Mouse (Mus musculus) intestine, embryonic 16.5 days (tissue): ENCODE measurements at regions not wholly inside any gene's neighbourhood (a gene's known extent, or its start where the extent isn't known, plus 50 kb on each side); places are given as distances from the start of the nearest gene placed in this dataset.

ENCODE experiments used
- ATAC-seq: fragments of 200-750 bp; cut with Nextera tagmentation; 2 replicates; pipeline ENCODE4 v1.8.0; 2017; ENCODE audit warnings: moderate TSS enrichment, moderate library complexity
- H3K27ac ChIP-seq: fragments of 300-500 bp; sonication (generic); 2 replicates; pipeline ENCODE4 v1.5.1; 2014; ENCODE audit warnings: mild to moderate bottlenecking, low read length
- H3K27me3 ChIP-seq: fragments of 300-500 bp; sonication (generic); replicated peaks from 2 replicates; pipeline ENCODE4 v1.6.1; 2014; ENCODE audit warnings: low read length, control low read depth, mixed read lengths; ENCODE audit not compliant: control insufficient read depth, insufficient read depth
- H3K36me3 ChIP-seq: fragments of 300-500 bp; sonication (generic); 2 replicates; pipeline ENCODE4 v1.6.1; 2014; ENCODE audit warnings: low read length, control low read depth; ENCODE audit not compliant: control insufficient read depth, insufficient read depth
- H3K4me1 ChIP-seq: fragments of 300-500 bp; sonication (generic); 2 replicates; pipeline ENCODE4 v1.6.1; 2014; ENCODE audit warnings: low read length, control low read depth, mixed read lengths; ENCODE audit not compliant: control insufficient read depth, insufficient read depth
- H3K4me2 ChIP-seq: fragments of 300-500 bp; sonication (generic); 2 replicates; pipeline ENCODE4 v1.6.1; 2014; ENCODE audit warnings: low read depth, low read length, control low read depth
- H3K4me3 ChIP-seq: fragments of 300-500 bp; sonication (generic); 2 replicates; pipeline ENCODE4 v1.5.1; 2014; ENCODE audit warnings: mild to moderate bottlenecking, low read length
- H3K9ac ChIP-seq: fragments of 300-500 bp; sonication (generic); 2 replicates; pipeline ENCODE4 v1.6.1; 2014; ENCODE audit warnings: low read depth, low read length
- H3K9me3 ChIP-seq: fragments of 300-500 bp; sonication (generic); 2 replicates; pipeline ENCODE4 v1.6.1; 2016; ENCODE audit warnings: low read length, control low read depth; ENCODE audit not compliant: control insufficient read depth
- WGBS: fragments of 180-500 bp; shearing (Covaris S2); extraction: QIAGEN DNeasy Blood & Tissue Kit; methylation state at CpG from one replicate; pipeline ENCODE4 v1.1.7; 2014; 5-methylcytosine and 5-hydroxymethylcytosine counted together

DNA sequence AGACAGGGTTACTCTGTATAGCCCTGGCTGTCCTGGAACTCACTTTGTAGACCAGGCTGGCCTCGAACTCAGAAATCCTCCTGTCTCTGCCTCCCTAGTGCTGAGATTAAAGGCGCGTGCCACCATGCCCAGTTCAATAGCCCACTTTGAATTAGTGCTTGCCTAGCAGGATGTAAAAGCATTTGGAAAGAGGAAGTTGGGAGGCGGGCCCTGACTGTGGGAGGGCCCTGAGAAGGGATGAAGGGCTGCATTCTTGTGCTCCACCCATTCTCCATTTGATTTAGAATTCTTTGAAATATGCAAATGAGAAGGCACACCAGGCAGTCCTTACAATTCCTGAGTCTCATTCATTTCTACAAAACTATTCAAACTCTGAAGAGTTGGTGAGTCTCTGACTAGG lies 287.6 kb downstream of the Barhl2 start:
- no peak overlapping the region for H3K4me2 ChIP-seq
- no peaks in the 10 kb centered on the region for H3K4me1 ChIP-seq
- ATAC-seq = no peak
- no peaks in the 10 kb centered on the region for H3K36me3 ChIP-seq
- no peak overlapping the region for H3K4me3 ChIP-seq
- H3K9me3 ChIP-seq = no peaks in the 10 kb centered on the region
- H3K9ac ChIP-seq = no peak overlapping the region
- no peaks in the 10 kb centered on the region for H3K27me3 ChIP-seq
- WGBS = 94% methylated on average over 4 of the region's 4 CpGs
- no peak overlapping the region for H3K27ac ChIP-seq

DNA sequence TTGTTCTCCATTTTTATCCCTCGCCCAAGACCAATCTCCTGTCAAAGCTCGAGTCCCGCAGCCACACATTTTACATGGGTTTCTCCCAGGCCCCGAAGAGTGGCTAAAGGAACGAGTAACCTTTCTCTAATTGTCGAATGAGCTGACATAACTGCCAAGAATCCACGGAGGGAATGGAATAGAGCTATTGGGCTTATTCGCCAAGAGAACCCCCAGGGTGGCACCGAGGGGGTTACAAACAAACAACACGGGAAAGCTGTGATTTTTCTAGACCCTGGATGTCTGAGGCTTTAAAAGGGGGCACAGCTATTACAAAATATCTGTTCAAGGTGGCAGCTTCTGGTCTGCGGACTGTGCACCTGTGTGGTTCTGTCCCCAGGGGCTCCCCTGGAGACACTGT lies 290.4 kb downstream of the Barhl2 start:
- ATAC-seq = no peak
- no peak overlapping the region for H3K9ac ChIP-seq
- H3K4me1 ChIP-seq = no peaks in the 10 kb centered on the region
- H3K27me3 ChIP-seq = no peaks in the 10 kb centered on the region
- no peak overlapping the region for H3K4me2 ChIP-seq
- H3K4me3 ChIP-seq = no peak overlapping the region
- WGBS = 82% methylated on average over 11 of the region's 11 CpGs
- no peaks in the 10 kb centered on the region for H3K9me3 ChIP-seq
- H3K36me3 ChIP-seq = no peaks in the 10 kb centered on the region
- H3K27ac ChIP-seq = no peak overlapping the region

DNA sequence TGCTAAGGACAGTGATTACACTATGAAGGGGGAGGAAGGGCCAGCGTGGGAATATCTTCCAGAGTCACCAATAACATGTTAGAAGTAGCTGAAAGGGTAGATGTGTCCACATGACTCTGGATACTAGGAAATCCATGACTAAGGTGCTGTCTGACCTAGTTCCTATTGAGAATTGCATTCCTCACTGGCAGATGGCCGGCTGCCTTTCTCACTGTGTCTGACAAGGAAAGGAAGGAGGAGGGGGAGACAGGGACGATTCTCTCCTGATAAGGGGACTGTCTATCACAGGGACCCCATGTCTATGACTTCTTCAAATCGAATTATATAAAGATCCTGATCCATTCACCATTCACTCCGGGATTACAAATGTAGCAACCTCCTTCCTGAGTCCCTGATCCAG lies 289.9 kb downstream of the Zfp326 start:
- H3K4me1 ChIP-seq = no peaks in the 10 kb centered on the region
- H3K4me2 ChIP-seq = no peak overlapping the region
- H3K9me3 ChIP-seq = no peaks in the 10 kb centered on the region
- H3K27me3 ChIP-seq = no peaks in the 10 kb centered on the region
- no peak overlapping the region for H3K4me3 ChIP-seq
- H3K36me3 ChIP-seq = no peaks in the 10 kb centered on the region
- no peak overlapping the region for H3K27ac ChIP-seq
- no peak overlapping the region for H3K9ac ChIP-seq
- 73% methylated on average over 5 of the region's 5 CpGs for WGBS
- no peak for ATAC-seq

DNA sequence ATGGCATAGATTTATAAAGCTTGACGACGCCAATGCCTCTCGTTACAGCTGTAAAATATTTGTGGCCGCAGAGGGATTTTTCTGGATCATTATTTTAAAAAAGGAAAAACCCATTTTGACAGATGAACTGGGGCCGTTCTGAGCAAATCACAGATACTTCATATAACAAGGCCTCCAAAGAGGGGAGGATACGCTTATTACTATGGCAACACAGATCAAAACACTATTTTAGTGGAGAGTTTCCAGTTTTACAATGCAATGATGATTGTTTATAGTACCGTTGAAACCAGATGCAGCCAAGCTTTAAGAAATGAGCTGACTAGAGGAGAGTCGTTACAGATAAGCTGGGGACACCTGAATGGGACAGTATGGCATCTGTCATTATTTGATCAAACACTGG lies 287.8 kb downstream of the Zfp326 start:
- Histone ChIP-seq H3K27me3 (no peaks in the 10 kb centered on the region), H3K9me3 (peaks cover 4% of the 10 kb centered on the region; the same call in 1 of the 2 replicates), H3K9ac (no peak overlapping the region), H3K4me2 (no peak overlapping the region), H3K27ac (no peak overlapping the region), H3K36me3 (no peaks in the 10 kb centered on the region), H3K4me1 (no peaks in the 10 kb centered on the region), H3K4me3 (no peak overlapping the region)
- 64% methylated on average over 8 of the region's 8 CpGs for WGBS
- no peak for ATAC-seq

DNA sequence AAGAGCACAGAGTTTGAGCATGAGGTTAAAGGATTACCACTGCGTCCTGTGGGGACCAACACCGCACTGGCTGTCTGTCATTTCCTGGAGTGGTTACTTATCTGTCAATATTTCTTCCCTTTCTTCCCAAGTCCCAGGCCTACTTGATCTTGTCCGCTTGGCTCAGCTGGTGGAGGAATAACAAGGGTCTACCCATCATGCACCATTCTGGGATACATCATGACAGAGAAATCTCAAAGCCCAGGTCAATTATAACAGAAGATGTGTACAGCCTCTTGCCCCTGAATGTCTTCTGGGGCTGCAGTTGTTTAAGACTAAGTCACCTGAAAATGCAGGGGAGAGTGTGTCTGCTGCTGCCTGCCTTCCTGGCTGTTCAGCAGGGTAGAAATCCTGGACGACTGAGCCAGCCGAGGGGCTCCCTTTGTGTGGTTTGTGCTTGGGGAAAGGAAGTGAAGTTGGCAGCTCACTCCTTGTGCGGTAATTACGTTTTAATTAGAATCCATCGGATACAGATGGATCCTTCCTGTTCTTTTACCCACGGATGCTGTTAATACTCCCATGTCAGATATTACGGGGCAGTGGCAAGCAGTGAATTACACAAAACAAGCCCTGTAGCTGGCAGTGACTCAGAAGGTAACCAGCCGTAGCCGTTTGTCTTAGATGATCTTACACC lies 286.8 kb downstream of the Zfp326 start:
- no peak for ATAC-seq
- no peaks in the 10 kb centered on the region for H3K36me3 ChIP-seq
- H3K9me3 ChIP-seq = peaks cover 4% of the 10 kb centered on the region; the same call in 1 of the 2 replicates
- H3K4me1 ChIP-seq = no peaks in the 10 kb centered on the region
- no peaks in the 10 kb centered on the region for H3K27me3 ChIP-seq
- no peak overlapping the region for H3K9ac ChIP-seq
- H3K27ac ChIP-seq = no peak overlapping the region
- H3K4me3 ChIP-seq = no peak overlapping the region
- H3K4me2 ChIP-seq = no peak overlapping the region
- WGBS = 47% methylated on average over 12 of the region's 12 CpGs

DNA sequence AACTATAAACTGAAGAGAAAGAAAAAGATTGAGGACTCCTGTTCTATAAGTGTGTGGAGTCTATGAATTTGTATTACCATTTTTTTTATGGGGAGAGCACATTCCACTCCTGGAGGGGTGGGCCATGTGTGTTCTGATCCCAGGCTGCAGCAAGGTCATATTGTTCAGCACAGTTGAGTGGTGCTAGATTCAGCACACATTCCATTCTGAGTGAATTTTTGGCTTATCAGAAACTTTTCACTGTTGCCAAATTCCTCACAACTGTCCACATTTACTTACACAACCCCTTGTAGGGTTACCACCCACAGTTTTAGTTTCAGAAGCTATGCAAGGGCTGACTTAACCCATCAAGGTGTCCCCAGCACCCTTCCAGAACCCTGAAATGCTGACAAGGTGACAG lies 262.7 kb downstream of the Zfp326 start:
- no peaks in the 10 kb centered on the region for H3K36me3 ChIP-seq
- no peaks in the 10 kb centered on the region for H3K4me1 ChIP-seq
- no peak for ATAC-seq
- H3K27me3 ChIP-seq = no peaks in the 10 kb centered on the region
- no peak overlapping the region for H3K4me2 ChIP-seq
- no peak overlapping the region for H3K27ac ChIP-seq
- no peak overlapping the region for H3K4me3 ChIP-seq
- no peaks in the 10 kb centered on the region for H3K9me3 ChIP-seq
- no peak overlapping the region for H3K9ac ChIP-seq

DNA sequence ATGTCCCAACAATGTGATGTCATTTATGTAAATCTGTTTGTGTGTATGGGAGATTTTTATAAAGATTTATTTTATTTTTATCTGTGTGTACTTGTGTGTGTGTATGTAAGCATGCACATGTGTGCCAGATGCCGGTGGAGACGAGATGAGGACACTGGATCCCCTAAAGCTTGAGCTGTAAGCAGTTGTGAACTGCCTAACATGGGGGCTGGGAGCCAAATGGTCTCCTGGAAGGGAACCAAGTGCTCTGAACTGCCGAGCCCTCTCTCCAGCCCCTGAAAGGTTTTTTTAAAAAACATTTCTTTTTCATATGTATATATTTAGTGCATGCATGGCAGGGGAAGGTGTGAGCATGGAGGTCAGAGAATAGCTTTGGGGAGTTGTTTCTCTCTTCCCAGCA lies 246.6 kb downstream of the Zfp326 start:
- Histone ChIP-seq H3K9ac (no peak overlapping the region), H3K9me3 (no peaks in the 10 kb centered on the region), H3K27me3 (no peaks in the 10 kb centered on the region), H3K4me3 (no peak overlapping the region), H3K4me1 (no peaks in the 10 kb centered on the region), H3K4me2 (no peak overlapping the region), H3K36me3 (no peaks in the 10 kb centered on the region), H3K27ac (no peak overlapping the region)
- no peak for ATAC-seq
- 50% methylated on average over 3 of the region's 3 CpGs for WGBS

DNA sequence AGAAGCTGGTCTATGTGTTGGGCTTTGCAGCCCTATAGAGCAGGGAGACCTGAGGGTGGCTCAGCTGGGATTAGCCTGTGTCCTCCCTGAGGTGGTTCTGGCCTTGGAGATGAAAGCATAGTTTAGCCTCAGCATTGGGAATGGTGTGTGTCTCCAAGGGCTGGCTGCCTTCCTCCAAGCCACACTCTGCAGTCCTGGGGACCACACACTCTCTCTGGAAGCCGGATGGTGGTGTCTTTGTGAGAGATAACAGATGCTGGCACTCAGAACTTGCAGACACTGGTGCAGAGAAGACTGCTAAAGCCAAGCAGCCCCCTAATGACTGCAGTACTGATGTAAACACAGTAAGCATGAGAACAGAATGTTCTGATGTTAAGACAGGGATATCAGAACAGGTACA lies 243.2 kb downstream of the Zfp326 start:
- WGBS = 39% methylated on average over 1 of the region's 1 CpGs
- H3K9me3 ChIP-seq = no peaks in the 10 kb centered on the region
- no peak overlapping the region for H3K4me2 ChIP-seq
- no peaks in the 10 kb centered on the region for H3K27me3 ChIP-seq
- 0 out of 2 replicates have a peak, but pooled peaks have one; percentile 36 for ATAC-seq
- H3K27ac ChIP-seq = 0 out of 2 replicates have a peak overlapping the region, but pooled peaks have one; percentile 33
- H3K4me3 ChIP-seq = no peak overlapping the region
- H3K36me3 ChIP-seq = no peaks in the 10 kb centered on the region
- H3K4me1 ChIP-seq = no peaks in the 10 kb centered on the region
- no peak overlapping the region for H3K9ac ChIP-seq

DNA sequence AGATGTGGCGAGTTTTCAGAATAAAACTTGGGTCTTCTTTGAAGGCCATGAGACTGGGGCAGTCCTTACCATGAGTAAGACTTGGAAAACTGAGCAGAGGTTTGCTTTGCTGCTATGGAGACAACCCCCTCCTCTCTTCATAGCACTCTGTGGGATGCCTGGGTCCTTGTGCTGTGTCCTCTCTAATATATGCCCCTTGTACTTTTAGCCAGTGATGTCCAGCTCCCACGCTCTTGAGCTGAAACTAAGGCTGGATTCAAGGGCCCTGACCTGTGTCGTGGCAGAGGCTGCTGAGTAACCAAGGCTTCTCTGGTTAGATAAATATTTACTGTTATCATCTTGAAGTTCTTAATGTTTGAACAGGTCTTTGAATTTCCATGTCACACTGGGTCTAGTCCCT lies 236.8 kb downstream of the Zfp326 start:
- ATAC-seq = no peak
- Histone ChIP-seq H3K4me3 (no peak overlapping the region), H3K9me3 (no peaks in the 10 kb centered on the region), H3K27me3 (no peaks in the 10 kb centered on the region), H3K27ac (no peak overlapping the region), H3K4me2 (no peak overlapping the region), H3K36me3 (no peaks in the 10 kb centered on the region), H3K9ac (no peak overlapping the region), H3K4me1 (no peaks in the 10 kb centered on the region)
- 59% methylated on average over 3 of the region's 3 CpGs for WGBS

DNA sequence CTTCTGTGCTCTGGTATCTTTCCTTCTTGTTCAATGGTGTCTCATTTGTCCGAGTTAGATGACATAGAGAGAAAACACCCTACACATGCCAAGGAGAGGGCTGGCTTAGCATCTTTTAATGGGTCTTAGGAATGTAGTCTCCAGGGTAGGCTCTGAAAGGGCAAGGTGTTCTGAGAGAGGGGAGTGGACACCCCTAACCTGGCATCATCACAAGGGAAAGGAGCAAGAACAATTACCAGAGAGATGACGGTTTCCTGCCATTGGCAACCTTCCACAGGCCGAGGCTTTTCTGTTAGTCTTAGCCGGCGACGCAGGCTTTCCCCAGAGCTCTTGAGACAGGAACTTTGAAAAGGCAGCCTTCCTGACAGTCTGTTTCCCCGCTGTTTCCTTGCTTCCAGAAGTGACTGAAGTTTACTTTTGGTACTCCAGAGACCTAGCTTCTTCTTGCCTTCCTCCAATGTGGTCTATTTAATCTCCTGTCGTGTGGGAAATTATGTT lies 232.2 kb downstream of the Zfp326 start:
- Histone ChIP-seq H3K9me3 (no peaks in the 10 kb centered on the region), H3K36me3 (no peaks in the 10 kb centered on the region), H3K4me3 (no peak overlapping the region), H3K4me2 (no peak overlapping the region), H3K27ac (no peak overlapping the region), H3K27me3 (no peaks in the 10 kb centered on the region), H3K4me1 (no peaks in the 10 kb centered on the region), H3K9ac (no peak overlapping the region)
- 44% methylated on average over 8 of the region's 8 CpGs for WGBS
- no peak for ATAC-seq
